Mouse (Mus musculus): ENCODE data around the gene Cnnm3. TPM values are rescaled to one million over a fixed set of nuclear protein-coding genes. Genes with fewer than 3 reads are reported as not detected.

Gene Cnnm3
- total RNA-seq, 2 experiments from 2014 or later: 7.4 to 9.7 TPM

- DNase-seq: no peak
Observed at GRCm38 (mm10) chr1:36575347-36575746, 63.7 kb downstream of the Cnnm3 start.

GRCm38 (mm10) chr1:36576991-36577675, 65.5 kb downstream of the Cnnm3 start:
- DNase-seq: no peak

Small RNA genes within 50 kb of the gene (microRNA-seq; reads per million reads assigned to microRNA genes)
- 0 reads per million in 2 experiments for gene Gm47280 (ENCODE audit: borderline replicate concordance in 2 of 2)

Other genes starting within 250 kb of the Cnnm3 start
- under 1 TPM; 0.51 to 0.88 TPM for gene Neurl3, start 237.2 kb upstream of the Cnnm3 start, total RNA-seq (2021)
- gene Arid5a, start 204.1 kb upstream of the Cnnm3 start, total RNA-seq (2021): 10 to 100 TPM in 1 of 2 experiments, 1 to 10 TPM in 1; 5.4 to 10.5 TPM
- 10 to 100 TPM; 29.7 to 35.3 TPM for gene Kansl3, start 142.7 kb upstream of the Cnnm3 start, total RNA-seq (2021)
- gene Fer1l5, start 139.6 kb upstream of the Cnnm3 start, total RNA-seq (2021): not detected
- gene Lman2l, start 66.6 kb upstream of the Cnnm3 start, total RNA-seq (2021): 10 to 100 TPM; 18.9 to 21.7 TPM
- 10 to 100 TPM in 1 of 2 experiments, 1 to 10 TPM in 1; 8.4 to 10.5 TPM for gene Cnnm4, start 40.2 kb upstream of the Cnnm3 start, total RNA-seq (2021)
- gene Ankrd23, start 25.0 kb downstream of the Cnnm3 start, total RNA-seq (2021): 1,000 to 10,000 TPM; 1,576 to 3,128 TPM
- 1,000 to 10,000 TPM in 1 of 2 experiments, 100 to 1,000 TPM in 1; 766 to 1,527 TPM for gene Gm42417, start 27.6 kb downstream of the Cnnm3 start, total RNA-seq (2021)
- 1 to 10 TPM; 7.7 to 8.2 TPM for gene Ankrd39, start 35.6 kb downstream of the Cnnm3 start, total RNA-seq (2021)
- 1 to 10 TPM; 5.1 to 6.0 TPM for gene Sema4c, start 46.5 kb downstream of the Cnnm3 start, total RNA-seq (2021)
- gene Fam178b, start 171.3 kb downstream of the Cnnm3 start, total RNA-seq (2021): 1 to 10 TPM in 1 of 2 experiments, under 1 TPM in 1; 0.61 to 1.2 TPM
- gene Cox5b, start 179.6 kb downstream of the Cnnm3 start, total RNA-seq (2021): 1,000 to 10,000 TPM; 1,291 to 1,333 TPM
- gene 4933424G06Rik, start 198.3 kb downstream of the Cnnm3 start, total RNA-seq (2021): 1 to 10 TPM in 1 of 2 experiments, not detected in 1; 1.1 TPM
- 100 to 1,000 TPM; 141 to 179 TPM for gene Actr1b, start 202.6 kb downstream of the Cnnm3 start, total RNA-seq (2021)
- under 1 TPM; 0.24 to 0.28 TPM for gene Zap70, start 249.9 kb downstream of the Cnnm3 start, total RNA-seq (2021)